Mouse (Mus musculus): ENCODE data around the gene Fggy.

- TF ChIP-seq CTCF (IDR thresholded peaks at IDR 0.05; ENCODE audit: extremely low read depth, insufficient read depth, insufficient read length, insufficient replicate concordance) (no peak), POLR2A (IDR thresholded peaks at IDR 0.05; ENCODE audit: low read depth, low read length) (no peak)
Measured at GRCm38 (mm10) chr4:95664327-95664726, 107.0 kb downstream of the Fggy start.
